Mouse (Mus musculus) embryonic facial prominence, embryonic 15.5 days (tissue): ENCODE data around the gene Tgif1. TPM values are rescaled to one million over a fixed set of nuclear protein-coding genes. Genes with fewer than 3 reads are reported as not detected.

Experiments
- ATAC-seq: fragments of 200-750 bp; cut with Nextera tagmentation; 2 replicates; pipeline ENCODE4 v1.8.0; 2017; ENCODE audit warnings: low read depth, moderate TSS enrichment; ENCODE audit not compliant: insufficient number of reproducible peaks, low FRiP score, low TSS enrichment
- H3K27ac ChIP-seq: fragments of 300-500 bp; sonication (generic); replicated peaks from 2 replicates; pipeline ENCODE4 v1.5.1; 2015; ENCODE audit warnings: mild to moderate bottlenecking, inconsistent platforms
- H3K27me3 ChIP-seq: fragments of 300-500 bp; sonication (generic); 2 replicates; pipeline ENCODE4 v1.6.1; 2015; ENCODE audit warnings: inconsistent platforms
- H3K36me3 ChIP-seq: fragments of 300-500 bp; sonication (generic); 2 replicates; pipeline ENCODE4 v1.6.1; 2015; ENCODE audit warnings: mild to moderate bottlenecking, inconsistent platforms
- H3K4me1 ChIP-seq: fragments of 300-500 bp; sonication (generic); 2 replicates; pipeline ENCODE4 v1.6.1; 2015; ENCODE audit warnings: inconsistent platforms
- H3K4me2 ChIP-seq: fragments of 300-500 bp; sonication (generic); replicated peaks from 2 replicates; pipeline ENCODE4 v1.6.1; 2015; ENCODE audit warnings: mild to moderate bottlenecking, inconsistent platforms
- H3K4me3 ChIP-seq: fragments of 300-500 bp; sonication (generic); replicated peaks from 2 replicates; pipeline ENCODE4 v1.5.1; 2015; ENCODE audit warnings: mild to moderate bottlenecking, inconsistent platforms
- H3K9ac ChIP-seq: fragments of 300-500 bp; sonication (generic); 2 replicates; pipeline ENCODE4 v1.6.1; 2015; ENCODE audit warnings: inconsistent platforms
- H3K9me3 ChIP-seq: fragments of 300-500 bp; sonication (generic); replicated peaks from 2 replicates; pipeline ENCODE4 v1.6.1; 2016; ENCODE audit warnings: inconsistent platforms
- WGBS: fragments of 180-500 bp; shearing (Covaris S2); methylation state at CpG from one replicate; pipeline ENCODE4 v1.1.7; 2015; 5-methylcytosine and 5-hydroxymethylcytosine counted together
- polyA plus RNA-seq: library from polyadenylated mRNA; unstranded; fragments of >200 nt; fragmentation: Nextera tagmentation; extraction: Ambion mirVana; gene quantifications from 2 replicates; pipeline ENCODE4 v1.2.1, GENCODE M21; 2015

The Tgif1 gene
- polyA plus RNA-seq, 1 experiment from 2014 or later, result 74.4 TPM

DNA sequence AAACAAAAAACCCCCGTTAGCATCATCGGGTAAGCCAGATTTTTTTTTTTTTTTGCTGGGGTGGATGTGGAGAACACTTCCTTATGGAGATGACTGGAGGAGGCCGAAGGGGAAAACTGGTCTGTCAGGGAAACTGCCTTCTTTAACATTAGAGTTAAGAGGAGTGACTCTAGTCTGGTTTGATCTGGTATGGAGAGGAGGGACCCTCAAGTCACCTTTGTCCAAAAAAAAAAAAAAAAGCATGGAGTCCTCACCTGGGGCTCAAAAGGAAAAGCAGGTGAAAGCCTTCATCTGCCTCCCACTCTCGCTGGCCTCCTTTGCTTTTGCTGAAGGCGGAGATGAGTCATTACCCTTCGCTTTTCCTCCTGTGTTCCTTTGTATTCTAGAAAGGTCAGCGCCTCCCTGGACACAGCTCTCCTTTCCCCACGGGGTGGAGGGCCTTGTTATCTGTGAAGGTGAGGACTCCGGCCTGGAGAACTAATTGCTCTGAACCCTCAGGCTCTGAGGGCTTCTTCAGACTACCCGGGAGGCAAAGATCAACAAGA is 11.8 kb upstream of the Tgif1 start:
- no peak overlapping the region for H3K27ac ChIP-seq
- no peak overlapping the region for H3K4me2 ChIP-seq
- H3K4me1 ChIP-seq, result no peaks in the 10 kb centered on the region
- no peaks in the 10 kb centered on the region for H3K27me3 ChIP-seq
- no peak overlapping the region for H3K4me3 ChIP-seq
- H3K9me3 ChIP-seq, result no peaks in the 10 kb centered on the region
- ATAC-seq, result no peak
- no peak overlapping the region for H3K9ac ChIP-seq
- H3K36me3 ChIP-seq, result no peaks in the 10 kb centered on the region
- WGBS, result 70% methylated on average over 10 of the region's 10 CpGs

DNA sequence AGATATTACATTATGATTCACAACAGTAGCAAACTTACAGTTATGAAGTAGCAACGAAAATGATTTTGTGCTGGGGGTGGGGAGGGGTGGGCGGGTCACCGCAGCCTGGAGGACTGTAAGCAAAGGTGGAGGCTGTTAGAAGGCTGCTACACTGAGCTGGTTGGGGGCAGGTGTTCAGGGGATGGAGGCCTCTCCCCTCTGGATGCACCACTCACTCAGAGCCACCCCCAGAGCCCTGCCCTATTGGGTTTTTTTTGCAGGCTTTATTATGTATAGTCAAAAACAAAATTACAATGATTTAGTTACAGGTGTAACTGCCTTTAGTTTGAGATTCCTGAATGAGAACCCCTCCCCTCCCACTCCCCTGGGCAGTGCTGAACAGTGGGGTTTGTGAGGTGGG is 11.3 kb upstream of the Tgif1 start:
- Histone ChIP-seq H3K27me3 (no peaks in the 10 kb centered on the region), H3K27ac (no peak overlapping the region), H3K4me3 (no peak overlapping the region), H3K4me2 (no peak overlapping the region), H3K4me1 (no peaks in the 10 kb centered on the region), H3K9ac (no peak overlapping the region), H3K36me3 (no peaks in the 10 kb centered on the region), H3K9me3 (no peaks in the 10 kb centered on the region)
- no peak for ATAC-seq
- WGBS, result 88% methylated on average over 3 of the region's 3 CpGs

- H3K4me1 ChIP-seq, result no peaks in the 10 kb centered on the region
- WGBS, result 93% methylated on average over 8 of the region's 8 CpGs
- H3K36me3 ChIP-seq, result no peaks in the 10 kb centered on the region
- H3K4me2 ChIP-seq, result no peak overlapping the region
- ATAC-seq, result no peak; the same call in 1 of the 2 replicates
- H3K9ac ChIP-seq, result no peak overlapping the region
- H3K27me3 ChIP-seq, result no peaks in the 10 kb centered on the region
- no peak overlapping the region for H3K4me3 ChIP-seq
- H3K9me3 ChIP-seq, result no peaks in the 10 kb centered on the region
- no peak overlapping the region for H3K27ac ChIP-seq
These were observed 10.8 kb upstream of the Tgif1 start for GRCm38 (mm10) chr17:70864117-70864516.

DNA sequence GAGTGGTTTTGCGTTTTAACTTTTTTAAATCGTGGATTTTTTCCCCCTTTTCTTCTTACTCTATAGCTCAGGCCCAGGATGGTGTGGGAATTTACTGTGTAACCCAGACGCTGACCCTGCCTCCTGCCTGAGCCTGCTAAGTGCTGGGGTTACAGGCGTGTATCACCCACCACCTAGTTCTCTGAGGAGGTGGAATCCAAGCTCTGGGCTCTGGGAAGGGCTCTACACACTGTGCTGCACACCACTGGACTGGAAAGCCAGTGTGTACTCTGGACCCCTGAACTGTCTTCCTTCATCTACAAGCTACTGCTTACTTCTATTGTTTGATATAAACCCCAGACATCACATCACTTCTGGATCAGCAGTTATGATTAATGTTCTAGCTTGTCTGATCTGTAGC is 5.5 kb upstream of the Tgif1 start:
- Histone ChIP-seq H3K27me3 (no peaks in the 10 kb centered on the region), H3K36me3 (no peaks in the 10 kb centered on the region), H3K27ac (no peak overlapping the region), H3K4me1 (peaks cover 6% of the 10 kb centered on the region; the same call in 1 of the 2 replicates), H3K4me2 (no peak overlapping the region), H3K4me3 (no peak overlapping the region), H3K9ac (no peak overlapping the region), H3K9me3 (no peaks in the 10 kb centered on the region)
- ATAC-seq, result no peak
- 82% methylated on average over 4 of the region's 4 CpGs for WGBS

DNA sequence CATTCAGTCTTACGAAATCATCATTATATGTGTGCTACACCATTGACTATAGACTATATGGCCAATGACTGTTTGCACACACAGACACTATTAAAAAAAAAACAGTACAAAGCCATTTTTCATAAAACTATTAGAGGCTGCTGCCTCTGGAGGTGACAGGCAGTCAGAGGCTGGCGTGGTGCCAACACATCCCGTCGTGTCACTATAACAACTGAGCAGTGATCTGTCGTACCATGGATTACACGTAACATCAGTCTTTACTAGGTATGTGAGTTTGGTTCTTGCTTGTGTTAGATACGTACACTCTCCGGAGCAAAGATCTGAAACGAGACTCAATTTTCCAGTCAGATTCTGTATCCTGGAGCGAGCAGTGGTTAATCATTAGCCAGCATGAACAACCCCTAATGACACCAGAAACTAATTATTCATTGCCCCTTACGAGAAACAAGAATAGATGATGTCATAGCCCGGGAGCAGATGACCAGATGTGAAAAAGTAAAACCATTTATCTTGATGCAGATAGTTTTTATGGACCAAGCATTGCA is 3.6 kb upstream of the Tgif1 start:
- Histone ChIP-seq H3K9me3 (no peaks in the 10 kb centered on the region), H3K4me3 (no peak overlapping the region), H3K27ac (no peak overlapping the region), H3K4me2 (no peak overlapping the region), H3K9ac (no peak overlapping the region), H3K36me3 (no peaks in the 10 kb centered on the region), H3K4me1 (peaks cover 6% of the 10 kb centered on the region; the same call in 1 of the 2 replicates), H3K27me3 (no peaks in the 10 kb centered on the region)
- ATAC-seq, result no peak
- WGBS, result 69% methylated on average over 12 of the region's 12 CpGs

- WGBS, result 22% methylated on average over 6 of the region's 6 CpGs
- ATAC-seq, result no peak
- H3K27ac ChIP-seq, result peak overlapping the region; percentile 99
- H3K4me2 ChIP-seq, result peak overlapping the region; percentile 97
- H3K27me3 ChIP-seq, result no peaks in the 10 kb centered on the region
- peaks cover 6% of the 10 kb centered on the region; the same call in 1 of the 2 replicates for H3K4me1 ChIP-seq
- H3K36me3 ChIP-seq, result no peaks in the 10 kb centered on the region
- no peak overlapping the region for H3K9ac ChIP-seq
- H3K9me3 ChIP-seq, result no peaks in the 10 kb centered on the region
- peak overlapping the region; percentile 74 for H3K4me3 ChIP-seq
These were observed 675 bp upstream of the Tgif1 start for GRCm38 (mm10) chr17:70854021-70854420.

DNA sequence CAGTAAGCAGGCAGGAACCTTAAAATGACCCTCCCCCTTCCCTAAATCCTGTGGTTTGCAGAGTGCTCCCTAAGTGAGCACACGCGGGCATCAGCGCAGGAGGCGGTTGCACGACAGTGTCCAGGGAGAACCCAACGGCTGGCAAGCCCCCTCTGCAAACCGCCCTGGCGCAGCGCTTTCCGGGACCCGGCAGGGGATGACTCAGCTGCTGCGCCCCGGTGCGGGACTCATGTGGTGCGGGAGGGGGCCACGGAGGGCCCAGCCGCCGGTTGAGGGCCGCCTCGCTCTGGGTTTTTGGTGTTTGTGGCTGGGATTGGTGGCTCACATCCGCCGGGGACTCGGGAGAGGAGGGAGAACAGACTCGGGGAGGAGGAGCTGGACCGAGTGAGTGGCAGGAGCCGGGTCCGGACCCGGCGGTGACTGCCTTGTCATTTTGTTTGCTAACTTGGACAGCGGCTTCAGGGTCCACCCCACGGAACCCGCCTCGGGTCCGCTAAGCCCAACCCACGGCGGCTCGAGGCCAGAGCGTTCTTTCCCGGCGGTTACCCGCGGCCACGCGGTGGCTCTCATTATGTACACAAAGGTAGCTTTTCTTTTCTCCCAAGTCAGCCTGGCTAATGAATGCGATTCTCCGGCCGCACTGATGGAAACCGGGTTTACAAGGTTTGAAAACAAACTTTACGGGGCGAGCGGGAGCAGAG is 510 bp downstream of the Tgif1 start:
- peak; percentile 52 for ATAC-seq
- under 1% methylated on average over 51 of the region's 51 CpGs for WGBS
- Histone ChIP-seq H3K4me1 (peaks cover 6% of the 10 kb centered on the region; the same call in 1 of the 2 replicates), H3K9me3 (no peaks in the 10 kb centered on the region), H3K36me3 (no peaks in the 10 kb centered on the region), H3K27ac (peak overlapping the region; percentile 99), H3K27me3 (no peaks in the 10 kb centered on the region), H3K4me2 (peak overlapping the region; percentile 97), H3K9ac (peak overlapping the region; percentile 70), H3K4me3 (peak overlapping the region; percentile 74)

DNA sequence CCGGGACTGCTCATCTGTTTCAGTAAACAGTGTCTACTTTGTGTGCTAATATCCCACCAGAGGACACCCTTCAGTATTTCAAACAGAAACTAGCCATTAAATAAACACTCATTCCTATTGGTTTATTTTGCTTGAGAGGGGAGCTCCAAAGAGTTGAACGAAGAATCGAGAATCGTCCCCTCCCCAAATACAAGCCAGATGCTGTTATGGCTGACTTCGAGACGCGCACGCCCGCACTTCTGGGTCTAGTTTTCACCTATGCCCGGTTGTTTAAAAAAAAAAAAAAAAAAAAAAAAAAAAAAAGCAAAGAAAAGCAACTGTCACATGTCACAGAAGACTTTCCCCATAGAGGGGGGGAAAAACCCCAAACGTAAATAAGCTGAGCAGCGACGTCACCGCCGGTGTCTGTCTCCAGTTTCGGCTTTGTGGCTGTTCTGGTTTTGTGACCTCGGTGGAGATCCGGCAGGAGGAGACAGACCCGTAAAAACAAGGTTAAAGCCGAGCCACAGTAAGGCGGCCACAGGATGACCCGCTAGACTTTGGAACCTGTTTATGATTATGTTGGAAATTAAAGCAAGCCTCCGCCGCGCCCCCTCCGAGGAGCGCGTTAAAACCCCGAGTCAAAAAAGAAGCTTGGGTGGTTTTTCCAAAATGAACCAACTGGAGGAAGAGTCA is 1.2 kb downstream of the Tgif1 start:
- no peak for ATAC-seq
- Histone ChIP-seq H3K9ac (peak overlapping the region; percentile 75), H3K9me3 (no peaks in the 10 kb centered on the region), H3K27ac (peak overlapping the region; percentile 99), H3K27me3 (no peaks in the 10 kb centered on the region), H3K4me2 (peak overlapping the region; percentile 97), H3K36me3 (no peaks in the 10 kb centered on the region), H3K4me1 (peaks cover 10% of the 10 kb centered on the region), H3K4me3 (peak overlapping the region; percentile 74)
- WGBS, result under 1% methylated on average over 29 of the region's 29 CpGs

DNA sequence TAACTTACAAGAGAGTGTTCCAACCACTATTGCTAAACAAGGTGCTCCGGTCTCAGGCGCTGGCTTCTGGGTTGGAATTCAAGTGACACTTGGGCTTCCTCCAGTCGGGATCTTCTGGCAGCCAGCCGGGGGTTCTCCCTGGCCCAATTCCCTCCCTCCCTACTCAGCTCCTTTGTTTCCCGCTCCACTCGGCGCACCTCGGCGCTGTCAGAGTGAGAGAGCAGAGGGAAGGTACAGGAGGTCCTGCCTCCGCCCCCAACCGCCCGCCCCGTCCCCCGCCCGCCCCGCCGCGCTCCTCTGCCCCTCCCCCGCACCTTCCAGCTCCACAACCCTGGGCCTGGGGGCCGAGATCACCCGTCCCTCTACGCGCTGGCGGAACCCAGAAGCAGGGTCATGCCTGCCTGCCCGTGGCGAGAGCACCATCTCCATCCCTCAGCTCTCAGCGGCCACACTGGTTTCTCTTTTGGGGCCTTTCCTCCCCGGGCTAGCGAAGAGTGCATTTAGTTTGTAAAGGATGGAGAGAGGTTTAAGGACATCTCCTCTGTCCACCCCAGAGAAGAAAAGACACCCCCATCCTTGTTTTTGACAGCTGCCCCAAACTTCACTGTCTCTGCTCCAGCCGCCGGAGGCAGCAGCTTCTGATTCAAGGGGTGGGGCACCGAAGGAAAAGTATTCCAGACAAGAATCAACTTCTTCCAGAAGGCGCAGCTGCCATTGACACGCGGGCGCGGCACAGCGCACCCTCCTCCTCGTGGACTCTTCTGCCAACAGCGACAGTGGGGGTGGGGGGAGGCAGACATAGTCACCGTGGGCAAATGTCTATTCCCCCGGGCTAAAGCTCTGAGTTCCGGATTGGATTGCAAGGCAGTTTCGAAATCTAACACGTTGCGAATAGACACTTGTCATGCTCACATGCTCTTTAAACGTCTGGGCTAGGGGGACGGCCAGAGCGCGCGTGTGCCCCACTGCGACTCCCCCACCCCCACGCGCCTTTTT is 2.1 kb downstream of the Tgif1 start:
- ATAC-seq, result peak; percentile 72
- peak overlapping the region; percentile 97 for H3K4me2 ChIP-seq
- no peaks in the 10 kb centered on the region for H3K27me3 ChIP-seq
- no peaks in the 10 kb centered on the region for H3K36me3 ChIP-seq
- no peaks in the 10 kb centered on the region for H3K9me3 ChIP-seq
- H3K27ac ChIP-seq, result peak overlapping the region; percentile 99
- H3K4me1 ChIP-seq, result peaks cover 12% of the 10 kb centered on the region
- WGBS, result under 1% methylated on average over 54 of the region's 54 CpGs
- H3K9ac ChIP-seq, result peak overlapping the region; percentile 75
- H3K4me3 ChIP-seq, result peak overlapping the region; percentile 74

GRCm38 (mm10) chr17:70850233-70850995 is 2.9 kb downstream of the Tgif1 start:
- ATAC-seq, result peak; percentile 20; the same call in 1 of the 2 replicates
- Histone ChIP-seq H3K9me3 (no peaks in the 10 kb centered on the region), H3K27me3 (no peaks in the 10 kb centered on the region), H3K4me1 (peaks cover 18% of the 10 kb centered on the region), H3K27ac (peak overlapping the region; percentile 99), H3K4me2 (peak overlapping the region; percentile 97), H3K36me3 (no peaks in the 10 kb centered on the region), H3K4me3 (peak overlapping the region; percentile 74), H3K9ac (peak overlapping the region; percentile 75)
- WGBS, result 0% methylated on average over 40 of the region's 40 CpGs
